Mouse (Mus musculus) small intestine, adult 2 months (tissue): ENCODE measurements around the gene Smad9.

ENCODE experiments used
- CTCF ChIP-seq: fragments of 200-500 bp; IDR thresholded peaks from 2 replicates; pipeline ENCODE4 v1.5.1; 2012; ENCODE audit warnings: low read depth, mild to moderate bottlenecking, control low read depth, inconsistent platforms, low read length, moderate library complexity, mixed read lengths; ENCODE audit not compliant: insufficient replicate concordance, insufficient read length; ENCODE audit errors: extremely low read depth
- POLR2A ChIP-seq: fragments of 200-500 bp; IDR thresholded peaks from 2 replicates; pipeline ENCODE4 v1.6.1; 2012; ENCODE audit warnings: low read depth, mild to moderate bottlenecking, control low read depth, inconsistent platforms, low read length, moderate library complexity

DNA sequence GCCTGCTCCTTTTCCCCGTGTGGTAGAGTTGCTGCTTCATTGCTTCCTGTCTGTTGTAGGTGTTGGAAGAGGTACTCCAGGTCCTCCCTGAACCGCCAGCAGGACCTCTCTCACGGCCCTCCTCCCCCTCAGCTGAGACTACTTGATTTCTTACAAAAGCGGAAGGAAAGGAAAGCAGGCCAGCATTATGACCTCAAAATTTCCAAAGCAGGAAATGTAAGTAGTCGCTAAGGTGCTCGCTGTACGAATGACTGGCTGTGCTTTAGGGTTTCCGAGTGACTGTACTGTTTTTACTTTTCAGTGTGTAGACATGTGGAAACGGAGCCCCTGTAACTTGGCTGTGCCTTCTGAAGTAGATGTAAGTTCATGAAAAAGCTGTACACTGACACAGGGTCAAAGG, 46.4 kb upstream of the Smad9 start:
- TF ChIP-seq CTCF (no peak), POLR2A (no peak)
